Mouse (Mus musculus): ENCODE results near the gene Vars. TPM values are rescaled to one million over a fixed set of nuclear protein-coding genes. Genes with fewer than 3 reads are reported as not detected.
"Not testable (repeated sequence)": the region's sequence is repeated elsewhere in the genome, so short reads cannot be mapped to it uniquely, and the experiment has no call there.

Gene Vars
- polyA plus RNA-seq (2015; fragmentation: Nextera tagmentation; extraction: Ambion mirVana), result 63.1 and 70.2 TPM in 2 replicates

DNA sequence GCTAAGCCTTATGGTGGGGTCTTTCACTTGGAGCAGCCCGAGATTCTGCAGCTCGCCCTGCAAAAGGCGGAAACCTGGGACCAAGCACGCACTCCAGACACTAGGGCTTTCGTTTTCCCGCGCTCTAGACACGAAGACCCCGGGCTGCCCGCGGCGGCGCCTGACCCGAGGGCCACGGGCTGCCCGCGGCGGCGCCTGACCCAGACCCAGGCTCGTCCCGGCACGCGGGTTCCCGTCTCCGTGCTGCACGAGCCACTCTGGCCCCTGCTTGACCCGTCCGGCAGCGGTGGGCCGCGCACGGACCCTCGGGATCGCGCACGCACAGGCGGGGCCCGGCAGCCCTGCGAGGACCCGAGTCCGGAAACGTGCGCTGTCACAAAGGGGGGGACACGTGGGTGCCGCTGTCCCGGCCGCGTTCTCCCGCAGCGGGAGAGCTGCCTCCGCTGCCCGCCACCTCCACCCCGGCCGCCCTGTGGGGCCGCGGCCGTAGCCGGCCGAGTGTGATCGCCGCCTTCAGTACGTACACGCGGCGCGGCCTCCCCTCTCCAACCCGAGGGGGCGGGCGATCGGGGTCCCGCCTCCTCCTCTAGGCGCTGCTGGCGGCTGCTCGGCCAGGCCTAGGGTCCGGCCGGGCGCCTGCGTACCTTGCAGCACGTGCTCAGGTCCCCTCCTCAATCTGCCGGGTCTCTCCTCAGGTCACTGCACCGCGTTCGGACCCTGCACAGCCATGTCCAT lies at the start of gene Vars:
Gene Vars, plus strand, starts transcription at position 271 of the 735 bp plus-strand sequence.
- under 1% methylated on average over 75 of the region's 83 CpGs for WGBS
- Histone ChIP-seq H3K36me3 (replicated peaks) (peaks cover 9% of the 10 kb centered on the region; the same call in 1 of the 2 replicates), H3K9me3 (no peaks in the 10 kb centered on the region), H3K4me2 (peak within 1 kb of the TSS; percentile 94), H3K27ac (peak within 1 kb of the TSS; percentile 98), H3K4me3 (peak within 1 kb of the TSS; percentile 86), H3K4me1 (peaks cover 29% of the 10 kb centered on the region), H3K9ac (peak within 1 kb of the TSS; percentile 84), H3K27me3 (replicated peaks) (no peaks in the 10 kb centered on the region)
- peak; percentile 92 for ATAC-seq (replicated peaks)

DNA sequence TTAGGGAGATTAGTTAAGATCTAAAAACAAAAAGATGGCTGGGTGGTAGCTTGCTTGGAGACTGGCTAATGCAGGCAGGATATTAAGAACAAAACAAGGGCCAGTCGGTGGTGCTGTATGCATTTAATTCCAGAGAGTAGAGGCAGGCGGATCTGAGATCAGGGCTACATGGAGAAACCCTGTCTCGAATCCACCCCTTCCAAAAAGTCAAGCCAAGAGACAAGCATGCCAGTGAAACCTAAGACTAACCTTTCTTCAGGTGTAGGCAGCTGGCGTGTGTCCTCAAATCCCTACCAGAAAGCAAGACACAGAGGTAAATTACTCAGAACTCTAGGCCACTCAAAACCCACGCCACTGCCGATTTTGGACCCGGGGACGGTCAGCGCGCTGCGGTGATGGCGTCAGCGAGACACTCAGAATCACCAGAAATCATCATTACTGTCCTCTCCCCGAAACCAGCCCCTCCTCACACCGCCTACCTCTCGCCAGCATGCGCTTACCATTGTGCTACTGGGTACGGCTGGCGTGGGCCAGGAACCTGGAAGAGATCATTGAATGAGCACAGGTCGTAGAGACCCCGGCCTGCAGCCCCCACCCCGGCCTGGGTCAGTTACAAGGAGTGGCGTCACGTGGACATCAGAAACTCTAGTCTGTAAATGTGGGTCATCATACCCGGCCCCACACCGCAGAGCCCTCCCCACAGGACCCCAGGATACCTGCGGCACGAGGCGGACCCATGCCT lies 49.0 kb upstream of the Vars start:
- Histone ChIP-seq H3K4me3 (peak overlapping the region; percentile 94), H3K4me1 (peaks cover 16% of the 10 kb centered on the region), H3K27me3 (replicated peaks) (peaks cover 12% of the 10 kb centered on the region), H3K36me3 (replicated peaks) (peaks cover 4% of the 10 kb centered on the region; the same call in 1 of the 2 replicates), H3K9ac (peak overlapping the region; percentile 100), H3K27ac (peak overlapping the region; percentile 89), H3K4me2 (peak overlapping the region; percentile 72), H3K9me3 (no peaks in the 10 kb centered on the region)
- peak; percentile 75 for ATAC-seq (replicated peaks)
- 1% methylated on average over 29 of the region's 29 CpGs for WGBS

DNA sequence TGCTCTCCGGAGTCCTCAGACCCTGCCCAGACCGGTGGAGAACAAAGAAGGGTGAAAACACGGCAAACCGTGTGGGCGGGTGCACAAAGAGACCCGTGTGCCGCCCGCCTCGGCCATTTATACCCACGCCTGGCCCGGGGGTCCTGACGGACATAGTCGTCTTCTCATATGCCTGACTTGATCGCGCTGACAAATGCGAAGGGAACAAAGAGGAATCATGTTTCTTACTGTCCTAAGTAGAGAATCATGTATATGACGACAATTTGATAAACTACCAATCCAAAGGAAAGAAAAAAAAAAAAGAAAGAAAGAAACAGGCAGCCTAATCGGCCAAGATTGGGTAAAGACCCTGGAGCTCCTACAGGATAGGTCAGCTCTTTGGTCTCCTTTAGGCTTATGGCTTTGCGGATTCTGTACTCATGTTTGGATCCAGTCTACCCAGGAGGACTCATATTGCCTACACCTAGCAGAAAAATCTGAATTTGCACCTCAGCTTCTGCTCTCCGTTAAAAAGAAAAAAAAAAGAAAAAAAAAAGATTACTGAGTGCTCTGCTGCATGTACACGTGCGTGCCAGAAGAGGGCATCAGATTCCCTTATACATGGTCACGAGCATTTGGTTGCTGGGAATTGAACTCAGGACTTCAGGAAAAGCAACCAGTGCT lies 48.3 kb upstream of the Vars start:
- H3K4me3 ChIP-seq, result peak overlapping the region; percentile 94
- H3K9ac ChIP-seq, result peak overlapping the region; percentile 100
- H3K27me3 ChIP-seq (replicated peaks), result peaks cover 14% of the 10 kb centered on the region
- peak; percentile 89 for ATAC-seq (replicated peaks)
- peaks cover 16% of the 10 kb centered on the region for H3K4me1 ChIP-seq
- H3K9me3 ChIP-seq, result no peaks in the 10 kb centered on the region
- peaks cover 4% of the 10 kb centered on the region; the same call in 1 of the 2 replicates for H3K36me3 ChIP-seq (replicated peaks)
- WGBS, result under 1% methylated on average over 23 of the region's 23 CpGs
- peak overlapping the region; percentile 89 for H3K27ac ChIP-seq
- peak overlapping the region; percentile 72 for H3K4me2 ChIP-seq

DNA sequence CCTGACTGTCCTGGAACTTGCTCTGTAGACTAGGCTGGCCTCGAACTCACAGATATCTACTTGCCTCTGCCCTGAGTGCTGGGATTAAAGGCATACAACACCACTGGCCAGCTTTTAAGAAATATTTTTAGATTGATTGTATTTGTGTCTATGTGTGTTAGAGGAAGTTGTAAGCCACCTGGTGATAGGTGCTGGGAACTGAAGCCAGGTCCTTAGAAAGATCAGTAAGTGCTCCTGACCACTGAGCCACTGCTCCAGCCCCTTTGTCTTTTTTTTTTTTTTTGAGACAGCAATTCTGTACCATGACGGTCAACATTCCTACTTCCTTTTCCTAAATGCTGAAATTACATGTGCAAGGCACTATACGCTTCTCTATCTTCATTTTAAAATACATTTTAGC lies 47.5 kb upstream of the Vars start:
- Histone ChIP-seq H3K4me3 (peak overlapping the region; percentile 94), H3K9me3 (no peaks in the 10 kb centered on the region), H3K4me2 (0 out of 2 replicates have a peak overlapping the region, but pooled peaks have one; percentile 72), H3K27me3 (replicated peaks) (peaks cover 14% of the 10 kb centered on the region), H3K9ac (no peak overlapping the region), H3K27ac (no peak overlapping the region), H3K4me1 (peaks cover 16% of the 10 kb centered on the region), H3K36me3 (replicated peaks) (peaks cover 4% of the 10 kb centered on the region; the same call in 1 of the 2 replicates)
- no peak for ATAC-seq (replicated peaks)
- 93% methylated on average over 3 of the region's 3 CpGs for WGBS

DNA sequence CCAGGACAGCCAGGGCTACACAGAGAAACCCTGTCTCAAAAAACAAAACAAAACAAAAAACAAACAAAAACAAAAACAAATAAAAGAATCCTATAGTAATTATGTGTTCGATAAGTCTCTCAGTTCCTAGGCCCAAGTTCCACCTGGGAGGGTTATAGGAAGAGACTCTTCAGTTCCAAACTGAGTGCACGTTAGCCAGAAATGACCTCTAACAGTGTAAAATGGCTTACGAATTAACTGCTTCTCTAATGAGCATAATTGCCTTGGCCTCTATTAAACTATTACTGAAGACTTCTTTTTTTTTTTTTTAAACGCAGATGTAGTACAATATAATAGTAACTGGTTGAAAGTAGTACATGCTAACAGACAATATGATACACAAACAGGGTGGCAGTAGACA lies 46.9 kb upstream of the Vars start:
- Histone ChIP-seq H3K36me3 (replicated peaks) (peaks cover 4% of the 10 kb centered on the region; the same call in 1 of the 2 replicates), H3K27ac (no peak overlapping the region), H3K9ac (no peak overlapping the region), H3K27me3 (replicated peaks) (peaks cover 14% of the 10 kb centered on the region), H3K4me1 (peaks cover 16% of the 10 kb centered on the region), H3K4me3 (no peak overlapping the region), H3K4me2 (no peak overlapping the region), H3K9me3 (no peaks in the 10 kb centered on the region)
- ATAC-seq (replicated peaks), result no peak
- 96% methylated on average over 4 of the region's 4 CpGs for WGBS

DNA sequence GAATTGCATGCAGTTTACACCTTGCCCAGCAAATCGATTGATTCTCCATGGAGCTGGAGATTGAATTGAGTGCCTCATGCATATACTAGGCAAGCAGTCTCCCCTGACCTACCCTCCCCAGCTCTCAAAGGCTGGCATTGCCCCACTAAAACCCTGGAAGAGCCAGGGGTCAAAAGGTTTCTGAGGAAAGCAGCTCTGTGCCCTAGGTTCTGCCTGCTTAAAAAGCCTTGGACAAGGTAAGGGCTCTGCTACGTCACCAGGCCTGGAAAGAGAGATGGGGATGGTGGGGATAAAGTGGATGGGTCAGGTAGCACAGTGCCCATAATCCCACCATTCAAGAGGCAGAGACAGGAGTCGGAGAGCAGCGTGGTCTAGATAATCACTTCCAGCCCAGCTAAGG lies 46.0 kb upstream of the Vars start:
- no peaks in the 10 kb centered on the region for H3K36me3 ChIP-seq (replicated peaks)
- H3K4me1 ChIP-seq, result peaks cover 21% of the 10 kb centered on the region
- no peak overlapping the region for H3K4me2 ChIP-seq
- H3K27ac ChIP-seq, result no peak overlapping the region
- 81% methylated on average over 4 of the region's 4 CpGs for WGBS
- no peaks in the 10 kb centered on the region for H3K9me3 ChIP-seq
- H3K9ac ChIP-seq, result no peak overlapping the region
- no peak for ATAC-seq (replicated peaks)
- H3K4me3 ChIP-seq, result no peak overlapping the region
- peaks cover 20% of the 10 kb centered on the region for H3K27me3 ChIP-seq (replicated peaks)

DNA sequence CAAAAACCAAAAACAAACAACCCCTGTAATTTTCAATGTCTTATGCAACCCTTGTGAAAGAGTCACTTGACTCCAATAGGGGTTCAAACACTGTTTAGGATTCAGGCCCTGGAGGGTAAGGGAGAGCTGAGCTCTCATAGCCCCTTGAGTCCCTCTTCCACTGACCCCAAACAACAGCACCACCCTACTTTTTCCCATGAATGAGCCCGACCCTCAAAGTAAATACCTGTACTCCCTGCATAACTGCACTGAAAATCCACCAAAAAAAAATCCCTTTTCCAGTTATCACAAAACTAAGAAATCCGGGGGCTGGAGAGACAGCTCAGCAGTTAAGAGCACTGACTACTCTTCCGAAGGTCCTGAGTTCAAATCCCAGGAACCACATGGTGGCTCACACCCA lies 44.9 kb upstream of the Vars start:
- Histone ChIP-seq H3K4me2 (no peak overlapping the region), H3K9me3 (no peaks in the 10 kb centered on the region), H3K4me1 (peaks cover 13% of the 10 kb centered on the region), H3K36me3 (replicated peaks) (no peaks in the 10 kb centered on the region), H3K27me3 (replicated peaks) (peaks cover 24% of the 10 kb centered on the region), H3K4me3 (no peak overlapping the region), H3K9ac (no peak overlapping the region), H3K27ac (no peak overlapping the region)
- WGBS, result 89% methylated on average over 3 of the region's 3 CpGs
- ATAC-seq (replicated peaks), result no peak

DNA sequence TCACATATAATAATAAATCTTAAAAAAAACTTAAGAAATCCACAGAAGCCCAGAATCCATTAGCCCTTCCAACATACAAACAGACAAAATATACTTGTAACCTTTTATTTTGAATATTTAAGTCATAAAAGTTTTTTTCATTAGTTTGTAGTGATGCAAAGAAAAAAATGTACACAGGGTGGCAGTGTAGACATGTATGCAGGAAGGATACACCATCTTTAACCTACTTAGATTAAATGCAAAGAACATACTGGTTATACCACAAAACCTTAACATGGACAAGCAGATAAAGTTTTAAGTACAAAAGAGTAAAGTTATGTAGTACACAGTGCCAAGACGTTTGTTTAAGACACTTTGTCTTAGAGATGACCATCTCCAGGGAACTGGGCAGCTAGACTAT lies 44.4 kb upstream of the Vars start:
- H3K27ac ChIP-seq, result no peak overlapping the region
- H3K4me2 ChIP-seq, result no peak overlapping the region
- no peaks in the 10 kb centered on the region for H3K36me3 ChIP-seq (replicated peaks)
- H3K4me3 ChIP-seq, result no peak overlapping the region
- no peaks in the 10 kb centered on the region for H3K9me3 ChIP-seq
- peaks cover 9% of the 10 kb centered on the region for H3K4me1 ChIP-seq
- no peak for ATAC-seq (replicated peaks)
- peaks cover 27% of the 10 kb centered on the region for H3K27me3 ChIP-seq (replicated peaks)
- no peak overlapping the region for H3K9ac ChIP-seq
- WGBS, result 51% methylated on average over 1 of the region's 1 CpGs

DNA sequence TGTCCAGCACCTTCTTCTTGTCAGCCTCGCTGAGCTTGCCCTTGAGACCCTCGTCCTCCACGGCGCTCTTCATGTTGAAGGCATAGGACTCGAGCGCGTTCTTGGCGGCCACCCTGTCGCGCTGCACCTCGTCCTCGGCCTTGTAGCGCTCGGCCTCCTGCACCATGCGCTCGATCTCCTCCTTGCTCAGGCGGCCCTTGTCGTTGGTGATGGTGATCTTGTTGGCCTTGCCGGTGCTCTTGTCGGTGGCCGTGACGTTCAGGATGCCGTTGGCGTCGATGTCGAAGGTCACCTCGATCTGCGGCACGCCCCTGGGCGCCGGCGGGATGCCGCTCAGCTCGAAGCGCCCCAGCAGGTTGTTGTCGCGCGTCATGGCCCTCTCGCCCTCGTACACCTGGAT lies 43.5 kb upstream of the Vars start:
- not testable (repeated sequence) for H3K27ac ChIP-seq; H3K4me2 ChIP-seq; H3K9me3 ChIP-seq; H3K36me3 ChIP-seq (replicated peaks); H3K9ac ChIP-seq; H3K4me3 ChIP-seq; ATAC-seq (replicated peaks); H3K4me1 ChIP-seq
- WGBS, result 11% methylated on average over 39 of the region's 40 CpGs
- H3K27me3 ChIP-seq (replicated peaks), result peaks cover 28% of the 10 kb centered on the region

DNA sequence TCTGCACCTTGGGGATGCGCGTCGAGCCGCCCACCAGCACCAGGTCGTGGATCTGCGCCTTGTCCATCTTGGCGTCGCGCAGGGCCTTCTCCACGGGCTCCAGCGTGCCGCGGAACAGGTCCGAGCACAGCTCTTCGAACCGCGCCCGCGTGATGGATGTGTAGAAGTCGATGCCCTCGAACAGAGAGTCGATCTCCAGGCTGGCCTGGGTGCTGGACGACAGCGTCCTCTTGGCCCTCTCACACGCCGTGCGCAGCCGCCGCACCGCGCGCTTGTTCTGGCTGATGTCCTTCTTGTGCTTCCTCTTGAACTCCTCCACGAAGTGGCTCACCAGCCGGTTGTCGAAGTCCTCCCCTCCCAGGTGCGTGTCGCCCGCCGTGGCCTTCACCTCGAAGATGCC lies 42.8 kb upstream of the Vars start:
- not testable (repeated sequence) for H3K4me3 ChIP-seq; H3K27ac ChIP-seq; H3K9me3 ChIP-seq; H3K4me1 ChIP-seq; H3K4me2 ChIP-seq; ATAC-seq (replicated peaks); H3K36me3 ChIP-seq (replicated peaks); H3K9ac ChIP-seq
- 31% methylated on average over 28 of the region's 40 CpGs for WGBS
- peaks cover 28% of the 10 kb centered on the region for H3K27me3 ChIP-seq (replicated peaks)

DNA sequence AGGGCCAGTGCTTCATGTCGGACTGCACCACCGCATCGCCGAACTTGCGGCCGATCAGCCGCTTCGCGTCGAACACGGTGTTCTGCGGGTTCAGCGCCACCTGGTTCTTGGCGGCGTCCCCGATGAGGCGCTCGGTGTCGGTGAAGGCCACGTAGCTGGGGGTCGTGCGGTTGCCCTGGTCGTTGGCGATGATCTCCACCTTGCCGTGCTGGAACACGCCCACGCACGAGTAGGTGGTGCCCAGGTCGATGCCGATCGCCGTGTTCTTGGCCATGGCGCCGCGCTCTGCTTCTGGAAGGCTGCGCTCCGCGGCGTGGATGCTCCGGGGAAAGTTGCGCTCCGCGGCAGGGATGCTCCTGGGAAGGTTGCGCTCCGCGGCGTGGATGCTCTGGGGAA lies 42.1 kb upstream of the Vars start:
- not testable (repeated sequence) for H3K27ac ChIP-seq; H3K36me3 ChIP-seq (replicated peaks); H3K4me1 ChIP-seq; H3K9me3 ChIP-seq
- under 1% methylated on average over 23 of the region's 47 CpGs for WGBS
- H3K27me3 ChIP-seq (replicated peaks), result peaks cover 28% of the 10 kb centered on the region
- H3K9ac ChIP-seq, result peak overlapping the region; percentile 34; the same call in 1 of the 2 replicates
- peak; percentile 57 for ATAC-seq (replicated peaks)
- H3K4me3 ChIP-seq, result peak overlapping the region; percentile 41
- peak overlapping the region; percentile 81 for H3K4me2 ChIP-seq

DNA sequence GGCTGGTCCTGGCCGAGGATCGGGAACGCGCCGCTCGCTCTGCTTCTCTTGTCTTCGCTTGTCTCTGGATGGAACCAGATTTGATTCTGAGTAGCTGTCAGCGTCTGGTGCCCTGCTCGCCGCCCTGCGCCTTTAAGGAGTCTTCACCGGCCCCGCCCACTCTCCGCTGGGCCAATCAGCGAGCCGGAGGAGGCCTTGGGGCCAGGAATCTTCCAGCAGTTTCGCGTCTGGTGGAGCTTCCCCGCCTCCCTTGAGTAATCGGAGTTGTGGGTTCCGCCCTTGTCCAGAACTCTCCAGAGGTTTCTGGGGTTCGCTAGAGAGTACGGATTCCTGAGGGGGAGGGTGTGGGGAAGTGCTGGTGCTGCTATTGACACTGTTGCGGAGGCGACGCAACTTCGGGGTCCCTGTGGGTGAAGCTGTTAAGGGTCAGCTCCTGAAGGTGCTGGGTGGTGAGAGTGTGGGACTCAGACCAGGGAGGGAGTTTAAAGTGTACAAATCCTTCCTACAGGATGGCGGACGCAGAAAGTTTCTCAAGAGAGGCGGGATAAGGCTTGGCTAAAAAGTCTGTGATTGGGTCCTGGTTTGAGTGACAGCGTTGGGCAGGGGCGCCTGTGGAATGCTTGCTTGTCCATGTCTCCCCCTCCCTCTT lies 41.5 kb upstream of the Vars start, which contains the start of gene Hspa1b:
Gene Hspa1b, minus strand, starts transcription at position 109 of the 649 bp plus-strand sequence.
- Histone ChIP-seq H3K9ac (peak within 1 kb of the TSS; percentile 34; the same call in 1 of the 2 replicates), H3K4me3 (peak within 1 kb of the TSS; percentile 41), H3K4me2 (peak within 1 kb of the TSS; percentile 81), H3K27ac (peak within 1 kb of the TSS; percentile 66; the same call in 1 of the 2 replicates), H3K27me3 (replicated peaks) (peaks cover 28% of the 10 kb centered on the region)
- H3K36me3 ChIP-seq (replicated peaks); H3K4me1 ChIP-seq; H3K9me3 ChIP-seq: not testable (repeated sequence)
- WGBS, result under 1% methylated on average over 31 of the region's 32 CpGs
- peak; percentile 94 for ATAC-seq (replicated peaks)
